Mouse (Mus musculus) heart, embryonic 11.5 days (tissue): Measurements from ENCODE around the gene Ccn5. TPM values are rescaled to one million over a fixed set of nuclear protein-coding genes. Genes with fewer than 3 reads are reported as not detected.

Experiments used
- ATAC-seq: fragments of 200-750 bp; cut with Nextera tagmentation; replicated peaks from 2 replicates; pipeline ENCODE4 v1.8.0; 2017; ENCODE audit warnings: moderate library complexity; ENCODE audit not compliant: insufficient number of reproducible peaks, low FRiP score, low TSS enrichment
- H3K27ac ChIP-seq: fragments of 300-500 bp; sonication (generic); 2 replicates; pipeline ENCODE4 v1.5.1; 2014; ENCODE audit warnings: mild to moderate bottlenecking, low read depth, low read length
- H3K27me3 ChIP-seq: fragments of 300-500 bp; sonication (generic); 2 replicates; pipeline ENCODE4 v1.6.1; 2014; ENCODE audit warnings: mild to moderate bottlenecking, low read length, mixed read lengths; ENCODE audit not compliant: control insufficient read depth, insufficient read depth
- H3K36me3 ChIP-seq: fragments of 300-500 bp; sonication (generic); 2 replicates; pipeline ENCODE4 v1.6.1; 2014; ENCODE audit warnings: mild to moderate bottlenecking, low read length, moderate library complexity, mixed read lengths; ENCODE audit not compliant: control insufficient read depth, insufficient read depth
- H3K4me1 ChIP-seq: fragments of 300-500 bp; sonication (generic); 2 replicates; pipeline ENCODE4 v1.6.1; 2014; ENCODE audit warnings: low read length; ENCODE audit not compliant: control insufficient read depth, insufficient read depth
- H3K4me2 ChIP-seq: fragments of 300-500 bp; sonication (generic); 2 replicates; pipeline ENCODE4 v1.6.1; 2014; ENCODE audit warnings: mild to moderate bottlenecking, moderate library complexity
- H3K4me3 ChIP-seq: fragments of 300-500 bp; sonication (generic); 2 replicates; pipeline ENCODE4 v1.5.1; 2014; ENCODE audit warnings: low read depth, low read length
- H3K9ac ChIP-seq: fragments of 300-500 bp; sonication (generic); 2 replicates; pipeline ENCODE4 v1.6.1; 2014; ENCODE audit warnings: mild to moderate bottlenecking, low read depth, low read length, moderate library complexity
- H3K9me3 ChIP-seq: fragments of 300-500 bp; sonication (generic); replicated peaks from 2 replicates; pipeline ENCODE4 v1.6.1; 2016; ENCODE audit warnings: low read length; ENCODE audit not compliant: control insufficient read depth
- WGBS: fragments of 180-500 bp; shearing (Covaris S2); extraction: QIAGEN DNeasy Blood & Tissue Kit; methylation state at CpG from one replicate; pipeline ENCODE4 v1.1.7; 2014; ENCODE audit not compliant: insufficient replicate concordance; 5-methylcytosine and 5-hydroxymethylcytosine counted together
- polyA plus RNA-seq: library from polyadenylated mRNA; unstranded; fragments of >200 nt; fragmentation: Nextera tagmentation; extraction: Ambion mirVana; gene quantifications from 2 replicates; pipeline ENCODE4 v1.2.1, GENCODE M21; 2014

Ccn5 gene
- polyA plus RNA-seq, 1 experiment from 2014 or later: 0.14 TPM

DNA sequence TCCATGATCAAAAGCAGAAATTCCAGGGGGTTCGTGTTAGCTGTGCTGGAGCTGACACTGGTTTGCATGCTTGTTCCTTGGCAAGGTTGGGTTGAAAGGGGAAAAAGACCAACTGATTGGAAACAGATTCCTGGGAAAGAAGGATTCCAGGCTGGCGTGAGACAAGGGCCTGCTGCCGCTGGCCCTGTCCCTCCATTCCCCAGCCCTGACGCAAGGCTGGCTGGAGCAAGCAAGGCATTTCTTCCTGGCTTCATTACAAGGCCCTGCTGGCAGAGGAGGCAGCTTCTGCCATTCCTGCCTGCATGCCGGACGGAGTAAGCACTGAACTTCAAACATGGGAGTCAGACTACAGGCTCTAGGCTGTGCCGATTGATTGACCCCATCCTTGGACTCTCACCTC, 22.2 kb upstream of the Ccn5 start:
- Histone ChIP-seq H3K4me3 (no peak overlapping the region), H3K9ac (no peak overlapping the region), H3K27ac (no peak overlapping the region), H3K4me2 (no peak overlapping the region), H3K9me3 (no peaks in the 10 kb centered on the region), H3K4me1 (no peaks in the 10 kb centered on the region), H3K36me3 (no peaks in the 10 kb centered on the region), H3K27me3 (no peaks in the 10 kb centered on the region)
- 63% methylated on average over 7 of the region's 7 CpGs for WGBS
- ATAC-seq: no peak

DNA sequence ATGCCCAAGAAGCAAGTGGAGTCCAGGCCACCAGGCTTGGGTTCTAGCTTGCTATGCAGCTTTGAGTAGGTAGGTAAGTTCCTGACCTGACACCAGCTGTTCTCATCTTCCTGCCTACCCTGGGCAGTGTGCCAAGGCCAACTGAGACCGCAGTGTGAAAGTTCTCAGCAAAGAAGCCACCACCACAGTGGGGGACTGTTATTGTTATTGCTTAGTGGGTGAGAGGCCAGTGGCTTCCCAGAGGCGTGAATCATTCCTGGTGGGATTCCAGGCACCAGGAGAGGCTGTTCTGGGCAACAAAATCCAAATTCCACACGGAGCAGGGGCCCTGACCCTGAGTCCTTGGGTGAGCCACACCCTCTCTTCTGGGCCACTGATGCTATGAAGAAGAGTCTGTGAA, 19.8 kb upstream of the Ccn5 start:
- no peak overlapping the region for H3K4me2 ChIP-seq
- ATAC-seq: no peak
- no peaks in the 10 kb centered on the region for H3K4me1 ChIP-seq
- H3K27me3 ChIP-seq: no peaks in the 10 kb centered on the region
- 38% methylated on average over 3 of the region's 3 CpGs for WGBS
- H3K9ac ChIP-seq: no peak overlapping the region
- H3K9me3 ChIP-seq: no peaks in the 10 kb centered on the region
- no peak overlapping the region for H3K4me3 ChIP-seq
- H3K27ac ChIP-seq: no peak overlapping the region
- no peaks in the 10 kb centered on the region for H3K36me3 ChIP-seq

DNA sequence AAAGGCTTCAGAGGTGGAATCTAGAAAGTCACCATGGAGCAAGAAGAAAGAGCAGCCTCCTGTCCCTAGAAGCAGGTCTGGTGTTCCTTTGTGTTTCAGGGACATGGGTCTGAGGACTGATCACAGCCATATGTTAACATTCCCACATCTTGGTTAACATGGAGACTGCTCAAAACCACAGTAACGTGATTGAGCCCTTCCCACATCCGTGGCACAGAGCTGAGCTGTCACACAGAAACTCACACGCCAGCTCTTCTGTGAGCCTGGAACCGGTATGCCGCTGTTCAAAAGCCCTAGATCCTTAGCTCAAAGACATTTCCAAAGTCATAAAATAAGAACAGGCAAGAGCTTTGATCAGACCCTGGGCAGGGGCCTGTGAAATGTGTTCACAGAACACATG, 19.3 kb upstream of the Ccn5 start:
- H3K4me2 ChIP-seq: no peak overlapping the region
- no peaks in the 10 kb centered on the region for H3K36me3 ChIP-seq
- H3K4me3 ChIP-seq: no peak overlapping the region
- H3K9ac ChIP-seq: no peak overlapping the region
- no peaks in the 10 kb centered on the region for H3K4me1 ChIP-seq
- H3K27me3 ChIP-seq: no peaks in the 10 kb centered on the region
- no peak for ATAC-seq
- no peak overlapping the region for H3K27ac ChIP-seq
- H3K9me3 ChIP-seq: no peaks in the 10 kb centered on the region
- 89% methylated on average over 5 of the region's 5 CpGs for WGBS

DNA sequence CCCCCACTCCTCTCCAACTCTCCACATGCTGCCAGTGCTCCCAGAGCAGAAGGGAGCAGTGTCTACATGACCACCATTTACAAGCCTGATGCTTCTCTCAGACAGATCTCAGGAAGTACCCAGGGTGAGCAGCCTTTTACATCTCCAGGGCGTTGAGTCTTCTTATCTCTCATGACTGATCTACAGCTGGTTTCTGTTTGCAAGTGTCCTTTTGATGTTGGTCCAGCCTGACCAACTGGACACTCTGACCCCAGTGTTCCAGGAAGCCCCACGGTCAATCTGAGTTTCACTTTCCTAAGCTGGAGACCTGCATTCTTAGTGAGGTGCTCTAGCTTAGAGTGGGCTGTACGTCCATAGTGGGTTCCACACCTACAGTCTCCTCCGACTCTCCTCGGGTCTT, 16.8 kb upstream of the Ccn5 start:
- Histone ChIP-seq H3K4me2 (no peak overlapping the region), H3K4me3 (no peak overlapping the region), H3K9ac (no peak overlapping the region), H3K27me3 (no peaks in the 10 kb centered on the region), H3K36me3 (no peaks in the 10 kb centered on the region), H3K4me1 (no peaks in the 10 kb centered on the region), H3K9me3 (no peaks in the 10 kb centered on the region), H3K27ac (no peak overlapping the region)
- ATAC-seq: no peak
- 53% methylated on average over 5 of the region's 5 CpGs for WGBS

DNA sequence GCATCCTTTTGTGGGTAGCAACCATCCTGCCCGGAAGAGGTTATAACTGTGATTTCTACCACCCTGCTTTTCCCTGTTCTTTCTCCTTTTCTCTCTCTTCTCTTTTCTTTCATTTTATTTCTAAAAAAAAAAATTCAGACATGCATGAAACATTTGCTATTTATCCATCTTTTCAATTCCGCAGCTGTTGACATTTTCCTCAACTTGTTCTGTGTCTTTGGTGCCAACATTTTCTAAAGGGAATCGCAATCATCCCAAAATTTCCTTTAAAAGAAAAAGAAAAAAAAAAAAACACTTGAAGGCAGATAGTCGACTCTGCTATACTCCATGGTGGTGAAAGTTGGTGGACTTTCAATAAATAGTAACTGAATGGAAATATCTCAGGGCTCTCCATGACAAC, 11.5 kb upstream of the Ccn5 start:
- 78% methylated on average over 4 of the region's 4 CpGs for WGBS
- no peak overlapping the region for H3K27ac ChIP-seq
- no peaks in the 10 kb centered on the region for H3K36me3 ChIP-seq
- ATAC-seq: no peak
- H3K9ac ChIP-seq: no peak overlapping the region
- no peaks in the 10 kb centered on the region for H3K9me3 ChIP-seq
- no peaks in the 10 kb centered on the region for H3K4me1 ChIP-seq
- no peaks in the 10 kb centered on the region for H3K27me3 ChIP-seq
- no peak overlapping the region for H3K4me3 ChIP-seq
- H3K4me2 ChIP-seq: no peak overlapping the region

DNA sequence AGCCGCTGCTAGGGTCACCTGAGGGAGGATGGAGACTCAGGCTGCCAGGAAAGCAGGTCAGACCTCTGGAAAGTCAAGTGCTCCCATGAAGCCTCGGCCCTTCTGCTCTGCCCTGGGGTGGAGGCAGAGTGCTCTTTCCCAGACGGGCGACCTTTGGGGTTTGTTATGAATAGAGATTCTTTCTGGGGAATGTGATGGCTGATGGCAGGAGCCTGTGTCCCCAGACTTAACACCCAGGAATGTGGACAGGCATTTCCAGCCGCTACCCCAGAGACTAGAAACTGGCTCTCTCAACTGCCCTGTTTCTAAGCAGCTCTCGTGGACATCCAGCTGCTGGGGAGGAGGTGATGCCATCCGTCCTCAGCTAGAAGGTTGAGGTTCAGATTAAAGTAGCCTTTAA, 11.0 kb upstream of the Ccn5 start:
- H3K36me3 ChIP-seq: no peaks in the 10 kb centered on the region
- no peaks in the 10 kb centered on the region for H3K4me1 ChIP-seq
- no peak overlapping the region for H3K4me2 ChIP-seq
- no peaks in the 10 kb centered on the region for H3K27me3 ChIP-seq
- no peak overlapping the region for H3K9ac ChIP-seq
- H3K4me3 ChIP-seq: no peak overlapping the region
- 41% methylated on average over 7 of the region's 7 CpGs for WGBS
- H3K27ac ChIP-seq: no peak overlapping the region
- no peak for ATAC-seq
- no peaks in the 10 kb centered on the region for H3K9me3 ChIP-seq

DNA sequence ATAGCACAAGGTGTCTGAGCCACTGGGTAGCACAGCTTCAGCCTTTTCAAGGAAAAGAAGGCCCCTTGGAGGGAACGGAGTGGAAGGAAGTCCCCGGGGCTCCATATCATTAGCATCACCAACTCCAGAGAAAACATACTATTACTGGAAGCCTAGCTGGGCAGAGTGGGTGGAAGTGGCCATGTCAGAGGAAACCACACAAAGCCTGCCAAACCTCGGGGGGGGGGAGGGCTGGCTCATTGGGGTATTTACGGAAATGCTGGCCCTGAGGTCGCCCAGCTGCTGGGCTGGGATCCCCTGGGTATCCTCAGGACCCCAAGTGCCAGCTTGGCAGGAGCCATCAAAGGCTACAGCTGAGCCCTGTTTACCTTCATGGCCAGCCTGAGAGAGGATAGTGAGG, 7.6 kb upstream of the Ccn5 start:
- Histone ChIP-seq H3K27ac (no peak overlapping the region), H3K9ac (no peak overlapping the region), H3K9me3 (no peaks in the 10 kb centered on the region), H3K4me2 (no peak overlapping the region), H3K4me1 (no peaks in the 10 kb centered on the region), H3K4me3 (no peak overlapping the region), H3K36me3 (no peaks in the 10 kb centered on the region), H3K27me3 (no peaks in the 10 kb centered on the region)
- ATAC-seq: no peak
- WGBS: 58% methylated on average over 5 of the region's 5 CpGs

DNA sequence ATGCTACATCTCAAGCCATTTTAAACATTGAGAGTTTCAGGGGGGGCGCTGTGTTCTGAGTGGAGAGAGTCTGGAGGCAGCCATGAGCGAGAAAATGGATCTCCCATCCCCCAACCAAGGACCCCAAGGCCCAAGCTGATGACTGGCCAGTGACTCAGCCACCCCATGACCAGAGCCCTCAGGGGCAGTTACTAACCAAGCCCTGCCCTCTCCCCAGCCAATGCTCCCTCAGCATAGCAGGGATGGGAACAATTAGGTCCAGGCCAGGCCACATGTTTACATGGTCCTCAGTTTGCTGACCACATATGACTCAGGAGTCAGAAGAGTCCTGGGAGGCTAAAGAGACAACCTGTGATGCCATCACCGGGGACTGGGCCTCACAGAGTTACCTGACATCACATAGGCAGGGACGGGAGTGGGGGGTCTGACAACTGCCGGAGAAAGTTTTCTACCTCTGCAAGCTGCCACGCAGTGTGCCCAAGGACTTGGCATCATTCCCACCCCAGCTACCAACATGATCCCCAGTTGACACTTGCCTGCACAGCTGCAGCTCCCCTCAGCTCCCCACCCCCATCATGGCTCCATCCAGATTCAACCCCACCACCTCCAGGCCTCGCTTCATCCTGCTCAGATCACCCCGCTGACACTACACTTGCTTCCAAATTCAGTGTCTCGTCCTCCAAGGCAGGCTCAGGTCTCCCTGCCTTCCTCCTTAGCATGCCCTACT, 5.8 kb upstream of the Ccn5 start:
- H3K4me2 ChIP-seq: no peak overlapping the region
- WGBS: 79% methylated on average over 9 of the region's 9 CpGs
- H3K27me3 ChIP-seq: no peaks in the 10 kb centered on the region
- no peaks in the 10 kb centered on the region for H3K9me3 ChIP-seq
- H3K4me3 ChIP-seq: no peak overlapping the region
- no peaks in the 10 kb centered on the region for H3K4me1 ChIP-seq
- ATAC-seq: no peak
- no peak overlapping the region for H3K9ac ChIP-seq
- no peak overlapping the region for H3K27ac ChIP-seq
- no peaks in the 10 kb centered on the region for H3K36me3 ChIP-seq

DNA sequence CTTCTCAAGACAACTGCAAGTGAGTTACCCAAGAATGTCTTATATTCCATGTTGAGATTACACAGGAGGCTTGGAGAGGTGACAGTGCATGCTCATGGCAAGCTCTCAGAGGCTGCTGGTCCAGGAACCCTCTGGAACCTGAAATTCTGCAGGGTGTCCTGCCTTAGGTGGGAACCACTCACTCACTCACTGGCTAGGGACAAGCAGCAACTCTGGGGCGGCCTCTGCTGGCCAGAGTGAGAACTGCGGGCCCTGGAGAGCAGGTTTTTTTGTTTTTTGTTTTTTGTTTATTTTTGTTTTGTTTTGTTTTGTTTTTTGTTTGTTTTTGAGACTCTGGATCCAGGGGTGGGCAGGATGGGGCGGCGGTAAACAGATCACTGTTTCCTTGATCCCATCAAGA, 2.6 kb downstream of the Ccn5 start:
- Histone ChIP-seq H3K4me2 (peak overlapping the region; percentile 54), H3K4me1 (no peaks in the 10 kb centered on the region; the same call in 1 of the 2 replicates), H3K4me3 (no peak overlapping the region), H3K36me3 (no peaks in the 10 kb centered on the region), H3K27me3 (no peaks in the 10 kb centered on the region), H3K9me3 (no peaks in the 10 kb centered on the region), H3K9ac (no peak overlapping the region), H3K27ac (no peak overlapping the region)
- no peak for ATAC-seq
- 7% methylated on average over 4 of the region's 4 CpGs for WGBS
